Mouse (Mus musculus): ENCODE data around the gene Mrpl14.

Mrpl14 gene

DNA sequence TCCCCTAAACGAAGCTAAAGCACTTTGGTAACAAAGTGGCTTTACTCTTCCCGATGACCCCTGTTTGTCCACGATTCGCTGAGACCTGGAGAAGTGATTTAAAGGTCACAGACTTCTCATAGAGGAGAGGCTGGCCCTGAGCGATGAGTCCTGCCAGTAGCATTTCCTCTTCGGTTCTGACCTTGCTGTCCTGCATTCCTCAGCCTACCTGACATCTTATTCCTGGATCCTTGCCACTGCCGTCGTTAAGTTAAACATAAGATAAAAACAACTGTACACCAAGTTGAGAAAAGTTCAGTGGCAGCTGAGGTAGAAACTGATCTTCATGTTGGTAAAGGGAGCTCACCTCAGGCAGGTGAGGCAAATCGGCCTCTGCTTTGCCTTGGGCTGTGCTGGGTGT lies 3.0 kb downstream of the Mrpl14 start:
- no peak for DNase-seq (ENCODE audit: low spot score)

DNA sequence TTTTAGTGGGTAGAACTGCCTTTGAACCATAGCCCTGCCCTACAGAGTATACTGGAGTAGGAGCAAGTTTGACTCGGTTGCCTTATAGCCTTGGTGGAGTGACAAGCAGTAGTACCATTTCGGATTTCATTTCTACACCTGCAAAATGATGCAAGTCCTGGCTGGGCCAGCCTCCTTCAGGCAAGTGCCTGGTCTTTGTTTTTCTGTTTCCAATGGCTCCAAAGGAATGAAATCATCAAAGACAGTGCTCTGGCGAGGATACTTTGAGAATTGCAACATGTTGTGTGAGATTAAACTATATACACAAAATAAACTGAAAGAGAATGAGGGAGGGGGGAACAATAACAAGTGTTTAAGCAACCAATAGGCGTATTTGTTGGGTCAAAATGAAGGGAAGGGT lies 3.9 kb downstream of the Mrpl14 start:
- DNase-seq (ENCODE audit: low spot score) = no peak

DNA sequence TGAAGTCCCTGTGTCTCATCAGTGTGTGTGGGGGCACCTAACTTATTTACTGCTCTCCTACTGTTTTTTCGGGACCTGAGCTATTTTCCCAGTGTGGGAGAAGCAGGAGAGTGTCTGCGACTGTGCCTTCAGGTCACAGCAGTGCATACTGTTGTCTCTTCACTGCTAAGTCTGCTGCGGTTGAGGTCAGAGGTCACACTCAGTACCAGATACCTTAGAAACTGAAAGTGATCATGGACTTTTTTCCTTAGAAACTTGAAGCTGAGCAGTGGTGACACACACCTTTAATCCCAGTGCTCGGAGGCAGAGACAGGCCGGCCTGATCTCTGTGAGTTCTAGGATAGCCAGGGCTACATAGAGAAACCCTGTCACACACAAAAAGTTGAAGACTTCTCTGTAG lies 6.0 kb downstream of the Mrpl14 start:
- no peak for DNase-seq (ENCODE audit: low spot score)

DNA sequence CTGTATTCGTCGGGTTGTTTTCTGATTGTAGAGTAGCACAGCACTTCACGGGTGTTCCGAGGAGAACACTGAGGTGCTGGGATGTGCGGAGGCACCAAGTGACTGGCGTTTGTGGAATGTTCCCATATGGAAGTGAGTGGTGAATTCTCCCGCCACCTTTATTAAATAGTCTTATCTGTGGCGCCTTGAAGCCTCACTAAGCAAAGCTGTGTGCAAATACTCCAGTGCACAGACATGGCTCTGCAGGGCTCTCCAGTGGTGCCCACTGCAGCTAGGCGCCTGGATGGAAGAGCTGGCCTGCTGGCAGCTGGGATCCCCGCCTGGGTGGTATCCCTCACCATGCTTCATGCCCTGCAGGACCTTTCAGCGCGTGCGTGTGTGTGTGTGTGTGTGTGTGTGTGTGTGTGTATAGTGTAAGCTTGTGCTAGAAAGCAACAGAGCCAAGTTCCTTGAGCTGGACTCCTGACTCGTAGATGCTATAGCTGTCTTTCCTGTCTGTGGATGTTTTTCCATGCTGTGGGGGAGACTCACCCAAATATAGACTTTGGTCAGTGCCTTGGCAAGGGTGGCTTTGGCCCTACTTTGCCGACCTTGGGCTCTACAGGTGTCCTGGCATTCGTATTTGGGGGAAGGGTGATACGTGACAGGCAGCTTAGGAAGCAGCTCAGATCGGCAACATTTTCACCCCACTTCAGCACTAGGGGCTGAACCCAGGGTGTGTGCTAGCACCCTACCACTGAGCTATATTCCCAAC lies 7.9 kb downstream of the Mrpl14 start:
- DNase-seq (ENCODE audit: low spot score) = no peak

DNA sequence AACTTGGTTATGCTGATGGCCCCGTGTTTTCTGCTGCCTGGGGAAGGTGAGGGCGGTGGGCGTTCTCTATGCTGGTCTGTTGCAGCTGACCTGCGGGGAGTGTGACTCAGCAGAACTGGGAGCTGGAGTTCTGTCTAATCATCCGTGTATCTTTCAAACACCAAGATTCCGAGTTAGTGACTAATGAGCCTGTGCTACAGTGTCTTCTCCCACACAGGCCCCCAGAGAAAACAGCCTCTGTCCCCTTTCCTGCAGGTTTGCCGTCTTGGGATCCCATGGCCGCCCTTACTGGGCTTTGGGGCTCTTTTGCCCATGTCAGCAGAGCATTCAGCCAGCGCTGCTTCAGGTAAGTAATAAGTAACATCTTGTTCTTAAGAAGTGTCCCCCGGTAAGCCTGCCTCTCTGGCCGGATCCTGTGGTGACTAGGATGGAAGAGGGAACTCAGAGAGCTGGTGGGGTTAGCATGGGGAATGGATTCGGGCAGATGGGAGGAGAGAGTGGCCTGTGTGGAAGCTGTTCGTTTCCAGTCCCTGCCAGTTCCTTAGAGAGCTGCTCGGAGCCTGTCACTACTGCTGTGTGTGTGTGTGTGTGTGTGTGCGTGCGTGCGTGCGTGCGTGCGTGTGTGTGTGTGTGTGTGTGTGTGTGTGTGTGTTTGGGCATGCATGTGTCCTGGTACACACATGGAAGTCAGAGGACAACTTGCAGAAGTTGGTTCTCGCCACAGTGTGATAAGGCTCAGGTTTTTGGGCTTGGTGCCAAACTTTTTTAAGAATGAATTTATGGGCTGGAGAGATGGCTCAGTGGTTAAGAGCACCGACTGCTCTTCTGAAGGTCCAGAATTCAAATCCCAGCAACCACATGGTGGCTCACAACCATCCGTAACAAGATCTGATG lies 9.4 kb downstream of the Mrpl14 start:
- no peak for DNase-seq (ENCODE audit: low spot score)

DNA sequence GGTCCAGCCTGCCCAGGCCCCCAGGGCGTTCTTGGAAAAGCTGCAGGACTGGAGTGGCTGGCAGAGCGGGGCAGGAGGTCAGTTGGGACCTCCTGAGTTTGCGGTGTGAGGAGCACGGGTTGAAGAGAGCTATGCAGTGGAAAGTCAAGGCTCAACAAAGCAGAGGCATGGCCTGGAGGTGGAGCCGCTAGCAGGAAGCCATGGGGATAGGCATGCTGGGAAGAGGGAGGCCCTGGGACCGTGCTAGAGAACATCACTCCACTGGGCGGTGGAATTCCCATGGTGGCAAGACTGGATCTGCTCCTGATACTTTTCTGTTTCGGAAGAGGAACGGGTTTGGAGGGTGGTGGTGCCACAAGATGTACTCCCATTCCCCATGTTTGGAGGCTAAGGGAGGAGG lies 10.9 kb downstream of the Mrpl14 start:
- DNase-seq (ENCODE audit: low spot score) = no peak

DNA sequence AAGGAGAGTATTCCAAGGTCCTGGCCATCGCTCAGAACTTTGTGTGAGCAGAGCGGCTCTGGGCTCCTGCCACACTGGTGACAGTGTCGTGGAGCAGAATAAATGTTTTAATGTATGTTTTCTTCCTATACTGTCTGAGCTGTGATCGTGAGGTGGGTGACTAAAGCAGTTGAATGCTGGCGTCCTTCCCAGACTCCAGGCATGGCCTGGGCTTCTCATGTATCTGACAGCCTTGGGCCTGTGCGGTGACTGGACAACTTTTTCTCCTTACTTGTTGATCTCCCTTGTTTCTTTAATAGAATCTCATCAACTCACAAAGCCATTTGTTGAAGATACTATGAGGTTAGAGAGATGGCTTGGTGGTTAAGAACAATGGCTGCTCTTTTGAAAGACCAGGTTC lies 12.2 kb downstream of the Mrpl14 start:
- DNase-seq (ENCODE audit: low spot score) = no peak

DNA sequence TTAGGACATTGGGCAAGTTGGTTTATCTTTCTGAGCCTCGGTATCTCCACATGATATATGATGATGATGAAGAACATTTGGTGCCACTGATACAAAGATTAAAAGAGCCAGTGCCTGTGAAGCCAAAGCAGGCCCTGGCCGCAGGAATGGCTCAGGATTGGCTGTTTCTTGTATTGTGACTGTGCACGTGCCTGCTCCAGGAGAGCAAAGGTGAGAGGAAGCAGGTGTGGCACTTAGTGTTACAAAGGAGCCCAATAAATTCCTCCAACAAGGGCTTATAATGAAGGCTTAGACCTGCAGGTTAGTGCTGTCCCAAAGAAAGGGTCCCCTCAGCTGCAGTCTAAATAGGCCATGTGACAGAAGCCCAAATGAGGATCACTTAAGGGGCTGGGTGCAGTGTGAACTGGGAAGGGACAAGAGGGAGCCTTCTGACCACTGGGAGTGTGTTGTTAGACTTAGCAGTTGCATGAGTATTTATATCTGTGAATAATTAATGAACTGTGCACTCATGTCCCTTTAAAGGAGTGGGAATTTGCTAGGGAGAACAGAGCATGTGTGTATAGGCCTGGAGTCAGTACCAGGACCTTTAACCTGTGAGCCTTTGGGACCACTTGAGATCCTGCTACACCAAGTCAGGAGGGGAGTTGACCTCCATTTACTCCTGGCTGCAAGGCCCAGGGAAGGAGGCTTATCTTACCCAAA lies 13.1 kb downstream of the Mrpl14 start:
- DNase-seq (ENCODE audit: low spot score) = no peak

DNA sequence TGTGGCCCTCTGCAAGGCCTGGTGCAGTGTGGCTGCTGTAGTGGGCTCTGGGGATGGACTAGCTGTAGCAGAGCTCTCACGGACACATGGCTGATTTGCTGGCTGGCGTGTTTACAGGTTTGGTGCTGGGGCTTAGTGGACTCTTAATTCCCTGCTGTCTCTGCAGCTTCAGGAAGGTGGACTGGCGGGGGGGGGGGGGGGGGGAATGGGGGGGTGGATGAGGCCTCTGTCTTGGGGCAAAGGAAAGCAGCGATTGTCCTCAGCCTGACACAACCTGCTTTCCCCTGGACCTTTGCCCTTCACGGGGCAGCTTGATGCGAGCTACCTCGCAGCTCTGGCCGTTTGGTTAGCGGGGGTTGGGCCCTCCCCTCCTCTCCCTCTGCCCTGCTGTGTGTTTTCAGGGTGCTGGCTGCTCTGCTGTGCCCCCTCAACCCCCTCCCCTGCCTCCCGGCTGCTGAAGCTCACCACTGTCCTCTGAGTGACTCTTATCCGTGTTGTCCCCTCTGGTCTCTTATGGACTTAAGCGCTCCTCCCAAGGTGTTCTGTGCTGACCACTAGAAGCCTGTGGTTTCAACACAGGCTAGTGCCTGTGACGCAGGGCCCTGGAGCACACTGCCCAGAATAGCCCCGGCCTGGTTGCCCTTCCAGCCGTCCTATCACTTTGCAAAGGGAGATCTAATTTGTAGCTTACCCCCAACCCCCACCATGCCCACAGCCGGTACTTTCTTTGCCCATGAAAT lies 14.5 kb downstream of the Mrpl14 start:
- no peak for DNase-seq (ENCODE audit: low spot score)

DNA sequence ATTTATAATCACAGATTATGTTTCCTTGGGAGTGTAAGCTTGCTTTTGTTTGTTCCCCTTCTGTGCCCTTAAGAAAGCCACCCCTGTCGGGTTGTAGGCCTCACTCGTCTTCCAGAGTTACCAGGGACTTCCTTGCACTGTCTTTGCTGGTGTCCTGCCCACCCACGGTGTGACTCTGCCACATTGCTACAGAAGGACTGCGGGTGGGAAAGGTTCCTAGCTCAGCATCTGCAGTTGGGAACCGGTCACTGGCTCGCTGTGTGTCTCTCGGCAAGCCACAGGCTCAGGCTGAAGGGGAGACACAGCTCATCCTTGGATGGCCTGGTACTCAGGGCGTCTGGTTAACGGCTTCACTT lies 15.1 kb downstream of the Mrpl14 start:
- no peak for DNase-seq (ENCODE audit: low spot score)

DNA sequence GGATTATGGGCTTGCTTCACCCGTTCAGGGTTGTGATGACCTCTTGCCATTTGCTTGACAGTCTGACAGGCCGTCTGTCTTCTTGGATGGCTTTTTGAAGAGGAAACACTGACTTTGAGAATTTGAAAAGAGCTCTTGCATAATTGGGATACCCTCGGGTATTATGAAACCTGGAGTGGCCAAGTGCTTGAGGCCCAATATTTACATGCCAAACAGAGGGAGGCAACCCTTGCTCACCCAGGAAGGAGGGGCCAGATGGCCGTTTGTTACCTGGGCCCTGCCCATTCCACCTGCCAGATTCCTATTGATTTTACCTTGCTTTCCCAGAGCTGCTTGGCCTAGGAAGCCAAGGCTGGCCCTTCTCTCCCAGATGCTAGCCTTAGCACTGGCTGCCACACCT lies 16.1 kb downstream of the Mrpl14 start:
- no peak for DNase-seq (ENCODE audit: low spot score)

DNA sequence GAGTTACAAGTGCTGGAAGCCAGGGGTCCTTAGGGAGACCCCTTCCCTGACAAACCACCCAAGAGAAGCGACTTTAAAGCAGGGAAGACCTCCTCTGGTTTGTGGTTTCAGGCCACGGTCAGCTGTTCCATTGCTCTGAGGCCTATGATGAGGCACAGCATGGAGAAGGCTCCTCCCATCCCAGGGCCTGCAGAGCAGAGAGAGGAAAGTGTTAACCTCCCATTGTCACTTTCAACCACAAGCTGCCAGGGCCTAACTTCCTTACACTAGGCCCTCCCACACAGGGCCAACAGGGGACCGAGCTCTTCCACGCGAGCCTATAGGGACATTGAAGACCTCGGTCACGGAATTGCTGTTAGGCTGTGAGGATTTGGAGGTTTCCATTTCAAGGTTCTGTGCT lies 17.1 kb downstream of the Mrpl14 start:
- no peak for DNase-seq (ENCODE audit: low spot score)

DNA sequence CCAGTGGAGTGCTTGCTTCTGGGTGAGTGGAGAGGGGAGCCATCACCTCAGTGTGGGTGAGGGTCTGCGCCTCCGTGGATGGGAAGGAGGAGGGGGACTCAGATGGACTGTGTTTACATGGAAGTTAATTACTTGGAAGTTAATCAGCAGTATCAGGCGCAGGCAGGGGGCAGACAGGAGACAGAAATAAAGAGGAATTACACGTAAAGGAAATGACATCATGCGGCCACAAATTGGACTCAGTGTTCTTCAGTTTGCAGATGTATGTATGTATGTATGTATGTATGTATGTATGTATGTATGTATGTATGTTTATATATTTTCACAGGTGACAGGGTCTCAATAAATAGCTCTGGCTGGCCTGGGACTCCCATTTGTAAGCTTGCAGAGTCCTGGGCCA lies 20.7 kb downstream of the Mrpl14 start:
- DNase-seq (ENCODE audit: low spot score) = no peak

DNA sequence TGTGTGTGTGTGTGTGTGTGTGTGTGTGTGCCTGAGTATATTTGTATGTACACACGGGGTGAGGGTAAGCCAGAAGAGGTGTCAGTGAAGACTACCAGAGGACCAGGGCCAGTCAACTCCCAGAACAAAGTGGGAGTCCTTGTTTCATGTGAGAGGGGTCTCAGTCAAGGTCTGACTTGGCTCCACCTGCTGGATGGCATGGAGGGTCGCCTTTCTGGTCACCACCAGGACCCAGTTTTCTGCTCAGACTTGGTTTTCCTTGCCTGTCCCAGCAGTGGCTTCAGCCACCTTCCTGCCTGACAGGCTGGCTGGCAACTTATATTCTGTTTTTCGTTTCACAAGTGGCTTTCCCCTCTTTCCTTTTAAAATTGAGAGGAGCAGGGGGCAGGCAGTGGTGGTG lies 21.3 kb downstream of the Mrpl14 start:
- DNase-seq (ENCODE audit: low spot score) = no peak

DNA sequence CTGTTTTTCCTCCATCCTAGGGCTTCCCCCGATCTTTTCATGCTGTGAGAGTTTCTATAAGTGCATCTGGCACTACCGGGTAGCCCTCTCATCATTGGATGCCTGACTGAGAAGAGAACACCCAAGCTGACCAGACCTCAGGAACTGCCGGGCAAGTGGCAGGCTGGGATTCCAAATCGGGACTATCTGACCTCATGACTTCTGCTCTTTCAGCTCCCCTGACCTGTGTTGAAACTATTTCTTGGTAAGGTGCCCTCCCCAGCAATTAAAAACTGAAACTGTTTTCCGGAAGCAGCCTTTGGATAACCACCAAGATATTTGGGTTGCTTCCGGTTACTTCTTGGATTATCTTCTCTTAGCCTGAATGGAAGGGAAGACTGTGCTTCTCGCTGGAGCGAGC lies 22.1 kb downstream of the Mrpl14 start:
- no peak for DNase-seq (ENCODE audit: low spot score)

DNA sequence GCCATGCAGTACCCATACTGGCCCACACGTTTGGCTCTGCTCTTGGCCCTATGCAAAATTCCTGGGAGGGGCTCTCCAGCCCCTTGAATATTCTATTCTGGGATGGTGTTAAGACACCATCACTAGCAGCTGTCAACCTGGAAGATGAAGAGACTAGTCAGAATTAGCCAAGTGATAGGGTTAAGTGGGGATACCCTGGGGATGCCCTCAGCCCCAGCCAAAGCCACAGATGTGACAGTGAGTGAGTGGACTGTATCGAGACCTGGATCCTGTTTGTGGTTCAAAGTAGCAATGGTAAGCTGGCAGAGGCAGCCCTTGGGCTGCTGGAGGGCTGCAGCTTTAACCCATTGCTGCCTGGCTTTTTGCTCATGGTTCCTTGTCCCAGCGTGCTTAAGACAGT lies 23.7 kb downstream of the Mrpl14 start:
- no peak for DNase-seq (ENCODE audit: low spot score)

DNA sequence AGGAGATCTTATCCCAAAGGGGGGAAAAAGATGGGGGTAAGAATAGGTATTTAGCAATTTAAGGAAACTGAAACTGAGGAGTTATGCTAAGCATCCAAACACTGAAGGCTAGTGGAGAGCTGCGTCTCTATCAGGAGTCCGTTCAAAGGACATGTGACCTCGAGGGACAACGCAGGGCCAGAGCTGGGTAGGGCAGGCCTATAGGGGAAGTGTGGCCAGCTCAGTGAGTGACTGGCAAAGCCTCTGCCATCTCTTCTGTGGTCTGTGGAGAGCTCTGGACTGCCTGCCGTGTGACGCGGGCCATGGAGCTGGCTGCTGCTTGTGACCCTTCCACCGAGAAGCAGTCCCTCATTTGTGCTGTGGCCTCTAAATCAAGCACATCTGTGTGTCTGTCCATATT lies 24.3 kb downstream of the Mrpl14 start:
- no peak for DNase-seq (ENCODE audit: low spot score)

DNA sequence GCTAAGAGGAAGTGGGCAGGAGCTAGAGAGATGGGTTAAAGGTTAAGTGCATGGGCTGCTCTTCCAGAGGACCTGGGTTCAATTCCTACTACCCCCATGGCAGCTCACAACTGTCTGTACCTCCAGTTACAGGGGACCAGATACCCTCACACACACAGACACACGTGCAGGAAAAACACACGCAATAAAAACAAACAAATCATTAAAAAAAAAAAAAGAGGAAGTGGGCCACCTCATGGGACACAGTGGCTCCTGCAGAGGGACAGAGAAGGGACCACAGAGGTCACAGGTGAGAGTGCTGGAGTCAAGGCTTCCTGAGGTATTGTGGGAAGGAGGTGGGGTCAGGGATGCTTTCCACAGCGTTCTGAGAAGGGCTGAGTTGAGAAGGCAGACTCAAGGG lies 25.4 kb downstream of the Mrpl14 start:
- no peak for DNase-seq (ENCODE audit: low spot score)

DNA sequence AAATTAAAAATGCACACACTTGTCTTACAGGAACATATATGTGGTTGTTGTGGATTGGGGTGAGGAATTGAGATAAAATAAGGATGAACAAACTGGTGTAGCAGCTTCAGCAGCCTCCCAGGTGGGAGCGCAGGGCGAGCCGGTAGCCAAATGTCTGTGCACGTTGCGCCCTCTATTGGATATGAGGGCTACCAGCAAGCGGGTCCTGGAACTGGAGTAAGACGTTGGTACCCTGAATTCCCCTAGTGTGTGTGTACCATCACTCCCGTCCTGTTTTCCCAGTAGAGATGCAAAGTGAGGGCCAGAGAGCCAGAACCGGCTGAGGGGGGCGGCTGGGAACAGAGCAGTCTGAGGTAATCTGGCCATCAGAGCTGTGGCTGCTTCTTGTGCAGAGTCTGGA lies 32.2 kb downstream of the Mrpl14 start:
- DNase-seq (ENCODE audit: low spot score) = peak; percentile 76

DNA sequence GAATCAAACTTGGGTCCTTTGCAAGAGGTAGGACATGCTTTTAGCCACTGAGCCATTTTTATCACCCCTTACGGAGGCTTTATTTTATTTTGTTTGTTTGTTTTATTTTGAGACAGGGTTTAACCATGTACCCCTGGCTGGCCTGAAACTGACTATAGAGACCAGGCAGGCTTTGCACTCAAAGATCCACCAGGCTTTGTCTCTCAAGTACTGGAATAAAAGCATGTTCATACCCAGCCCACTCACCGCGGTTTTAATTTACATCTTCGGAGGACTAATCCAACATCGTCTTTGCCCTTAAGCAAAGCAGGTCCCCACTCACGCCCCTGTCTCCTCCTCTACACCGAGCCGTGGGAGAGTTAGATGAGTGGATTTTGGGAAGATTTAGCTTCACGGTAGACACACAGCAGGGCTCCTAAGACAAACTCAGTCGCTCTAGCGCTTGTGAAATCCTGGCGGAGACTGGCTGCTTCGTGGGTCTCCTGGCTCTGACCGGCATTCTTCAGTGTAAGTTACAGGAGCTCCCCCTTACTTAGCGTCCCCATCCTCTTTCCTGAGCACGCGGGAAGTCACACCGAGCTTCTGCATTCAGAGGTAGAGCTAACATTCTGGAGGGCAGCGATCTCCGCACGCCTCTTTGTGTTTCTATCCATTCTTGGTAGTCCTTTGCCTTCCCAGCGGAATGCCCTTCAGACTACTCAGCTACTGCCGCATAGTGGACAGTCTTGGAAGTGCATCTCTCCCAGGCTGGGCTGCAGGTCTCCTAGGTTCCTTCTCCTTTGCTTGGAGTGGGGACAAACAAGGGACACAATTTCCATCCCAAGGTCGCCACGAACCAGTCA lies 37.8 kb downstream of the Mrpl14 start:
- DNase-seq (ENCODE audit: low spot score) = peak; percentile 92

DNA sequence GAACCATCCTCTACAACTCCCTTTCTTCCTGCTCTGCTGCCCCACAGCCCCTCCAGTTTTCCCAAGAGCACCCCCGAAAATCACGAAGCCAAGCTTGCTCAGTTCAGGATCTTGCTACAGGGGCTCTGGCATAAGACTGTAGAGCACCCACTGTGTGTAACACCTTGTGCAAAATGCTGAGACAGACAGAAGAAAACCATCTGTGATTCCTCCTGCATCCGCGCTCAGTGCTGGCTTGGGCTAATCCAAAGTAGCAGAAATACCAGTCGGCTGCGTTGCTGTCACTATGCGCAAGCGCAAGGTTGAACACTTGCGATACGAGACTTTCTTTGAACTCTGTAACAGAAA lies 38.4 kb downstream of the Mrpl14 start:
- DNase-seq (ENCODE audit: low spot score) = no peak

DNA sequence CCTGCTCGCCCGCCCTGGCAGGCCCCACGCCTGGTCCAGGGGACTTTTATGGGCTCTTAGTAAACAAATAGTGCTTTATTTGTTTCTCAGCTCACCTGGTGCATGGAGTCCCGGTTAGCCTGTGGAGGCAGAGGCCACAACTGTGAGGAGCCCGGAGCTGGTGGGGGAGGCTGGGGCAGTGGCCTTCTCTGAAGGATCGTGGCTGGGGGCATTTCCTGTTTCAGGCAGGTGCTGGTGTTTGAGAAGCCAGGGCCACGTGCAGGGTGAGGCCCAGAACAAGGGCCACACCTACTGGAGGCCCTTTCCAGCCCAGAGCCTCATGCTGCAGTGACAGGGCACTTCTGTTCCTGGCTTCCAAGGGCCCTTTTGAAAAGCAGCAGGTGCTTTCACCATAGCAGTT lies 40.1 kb downstream of the Mrpl14 start:
- DNase-seq (ENCODE audit: low spot score) = no peak

All from testis, postnatal 10 days (tissue).